Mouse (Mus musculus) lung, postnatal 0 days (tissue): Measurements from ENCODE around the gene Trim31. TPM values are rescaled to one million over a fixed set of nuclear protein-coding genes. Genes with fewer than 3 reads are reported as not detected.
A peak's percentile ranks its signal among the peaks of the same experiment; 100 is the strongest.

Experiments used
- ATAC-seq: fragments of 200-750 bp; cut with Nextera tagmentation; 2 replicates; pipeline ENCODE4 v1.8.0; 2017; ENCODE audit warnings: moderate library complexity
- DNase-seq: peaks from one replicate; pipeline ENCODE4 v3.0.0-alpha.2; 2016; ENCODE audit warnings: low spot score
- H3K27ac ChIP-seq: fragments of 300-500 bp; sonication (generic); 2 replicates; pipeline ENCODE4 v1.5.1; 2014; ENCODE audit warnings: antibody characterized with exemption, mild to moderate bottlenecking, low read length, mixed read lengths
- H3K27me3 ChIP-seq: fragments of 300-500 bp; sonication (generic); replicated peaks from 2 replicates; pipeline ENCODE4 v1.6.1; 2014; ENCODE audit warnings: low read length, mixed read lengths; ENCODE audit not compliant: insufficient read depth
- H3K36me3 ChIP-seq: fragments of 300-500 bp; sonication (generic); 2 replicates; pipeline ENCODE4 v1.6.1; 2014; ENCODE audit warnings: low read length, mixed read lengths; ENCODE audit not compliant: insufficient read depth
- H3K4me1 ChIP-seq: fragments of 300-500 bp; sonication (generic); 2 replicates; pipeline ENCODE4 v1.6.1; 2014; ENCODE audit warnings: antibody characterized with exemption, low read depth, low read length, mixed read lengths; ENCODE audit not compliant: insufficient read depth
- H3K4me2 ChIP-seq: fragments of 300-500 bp; sonication (generic); replicated peaks from 2 replicates; pipeline ENCODE4 v1.6.1; 2014; ENCODE audit warnings: low read depth, mild to moderate bottlenecking, low read length, moderate library complexity, mixed read lengths
- H3K4me3 ChIP-seq: fragments of 300-500 bp; sonication (generic); 2 replicates; pipeline ENCODE4 v1.5.1; 2014; ENCODE audit warnings: low read depth, low read length
- H3K9ac ChIP-seq: fragments of 300-500 bp; sonication (generic); replicated peaks from 2 replicates; pipeline ENCODE4 v1.6.1; 2014; ENCODE audit warnings: low read depth, mild to moderate bottlenecking
- H3K9me3 ChIP-seq: fragments of 300-500 bp; sonication (generic); 2 replicates; pipeline ENCODE4 v1.6.1; 2016; ENCODE audit warnings: low read length, mixed read lengths
- CTCF ChIP-seq: IDR thresholded peaks from 2 replicates; pipeline ENCODE4 v1.5.1; 2016; ENCODE audit warnings: antibody characterized with exemption, mild to moderate bottlenecking
- EP300 ChIP-seq: IDR thresholded peaks from 2 replicates; pipeline ENCODE4 v1.6.1; 2016; ENCODE audit warnings: antibody characterized with exemption, mild to moderate bottlenecking, control low read depth
- WGBS: fragments of 180-500 bp; shearing (Covaris S2); extraction: QIAGEN DNeasy Blood & Tissue Kit; methylation state at CpG from one replicate; pipeline ENCODE4 v1.1.7; 2014; 5-methylcytosine and 5-hydroxymethylcytosine counted together
- polyA plus RNA-seq: library from polyadenylated mRNA; unstranded; fragments of >200 nt; fragmentation: Nextera tagmentation; extraction: Ambion mirVana; gene quantifications from 2 replicates; pipeline ENCODE4 v1.2.1, GENCODE M21; 2015

Gene Trim31
- polyA plus RNA-seq, 1 experiment from 2014 or later = not detected

DNA sequence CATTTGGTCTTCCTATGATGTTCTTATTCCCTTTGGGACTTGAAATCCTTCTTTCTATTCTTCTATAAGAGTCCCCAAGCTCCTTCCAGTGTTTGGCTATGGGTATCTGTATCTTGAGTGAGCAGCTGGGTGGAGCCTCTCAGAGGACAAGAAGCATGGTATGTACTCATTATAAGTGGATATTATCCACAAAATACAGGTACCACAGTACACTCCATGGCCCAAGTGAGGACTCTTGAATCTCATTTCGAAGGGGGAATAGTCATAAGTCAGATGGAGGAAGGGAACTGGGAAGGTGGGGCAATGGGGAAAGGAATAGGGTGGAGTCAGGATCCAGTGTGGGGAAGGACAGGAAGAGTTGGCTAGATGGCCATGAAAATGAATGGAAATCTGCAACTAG, 55.1 kb downstream of the Trim31 start:
- H3K36me3 ChIP-seq = 0 out of 2 replicates have a peak, but pooled peaks cover 7% of the 10 kb centered on the region
- WGBS = 60% methylated on average over 1 of the region's 1 CpGs

DNA sequence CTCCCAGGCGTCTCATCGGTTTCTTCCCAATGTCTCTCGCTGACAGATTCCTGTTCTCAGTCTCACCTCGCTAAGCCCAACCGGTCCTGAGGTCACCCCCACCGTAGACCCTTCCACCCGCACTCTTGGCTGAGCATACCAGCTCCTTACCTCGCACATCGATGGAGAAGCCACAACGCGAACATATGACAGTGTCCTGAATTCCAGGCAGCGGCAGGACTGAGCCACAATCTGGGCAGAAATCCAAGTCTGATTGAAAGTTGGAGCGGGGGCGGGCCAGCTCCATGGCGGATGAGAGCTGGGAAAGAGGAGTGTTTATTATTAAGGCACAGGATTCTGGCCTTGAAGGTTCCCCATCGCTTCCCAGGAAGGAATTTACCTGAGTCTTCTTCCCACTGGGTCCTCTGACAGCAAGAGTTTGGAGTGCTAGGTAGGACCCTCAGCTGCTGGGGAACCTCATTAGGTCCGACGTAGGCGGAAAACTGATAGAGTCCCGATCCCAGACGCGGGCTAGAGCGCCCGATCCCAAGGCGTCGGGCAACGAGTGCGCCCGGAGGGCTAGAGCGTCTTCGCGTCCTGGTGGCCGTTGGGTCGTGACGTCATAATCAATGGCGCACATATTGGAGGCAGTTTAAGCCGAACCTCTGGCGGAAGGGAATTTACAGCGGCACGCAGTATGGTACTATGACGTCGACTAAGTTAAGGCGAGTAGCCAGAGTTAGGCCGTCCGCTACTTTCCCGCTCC, 60.3 kb downstream of the Trim31 start, which contains the start of the genes Znrd1 and Znrd1as:
Gene Znrd1, minus strand, starts transcription at position 561 of the 745 bp plus-strand sequence.
Gene Znrd1as, plus strand, starts transcription at position 594 of the 745 bp plus-strand sequence.
- peak within 1 kb of the TSS; percentile 68 for H3K4me3 ChIP-seq
- H3K27ac ChIP-seq = peak within 1 kb of the TSS; percentile 54
- peak within 1 kb of the TSS; percentile 70 for H3K9ac ChIP-seq
- DNase-seq = peak; percentile 98
- WGBS = under 1% methylated on average over 46 of the region's 46 CpGs
- H3K36me3 ChIP-seq = 0 out of 2 replicates have a peak, but pooled peaks cover 7% of the 10 kb centered on the region
- peak; percentile 98 for ATAC-seq
- TF ChIP-seq CTCF (0 out of 2 replicates have a peak, but pooled peaks have one; percentile 21), EP300 (peak; percentile 77; the same call in 1 of the 2 replicates)
- no peaks in the 10 kb centered on the region for H3K9me3 ChIP-seq
- peak within 1 kb of the TSS; percentile 65 for H3K4me2 ChIP-seq
- no peaks in the 10 kb centered on the region for H3K27me3 ChIP-seq
- peaks cover 5% of the 10 kb centered on the region; the same call in 1 of the 2 replicates for H3K4me1 ChIP-seq

More for the DNA sequence above, 55.1 kb downstream of the Trim31 start:
- no peak overlapping the region for H3K4me2 ChIP-seq
- no peaks in the 10 kb centered on the region for H3K9me3 ChIP-seq
- peaks cover 9% of the 10 kb centered on the region; the same call in 1 of the 2 replicates for H3K4me1 ChIP-seq
- TF ChIP-seq CTCF = no peak
- peak; percentile 94 for TF ChIP-seq EP300
- H3K27ac ChIP-seq = no peak overlapping the region
- ATAC-seq = peak; percentile 10; the same call in 1 of the 2 replicates
- peak; percentile 50 for DNase-seq
- no peaks in the 10 kb centered on the region for H3K27me3 ChIP-seq
- no peak overlapping the region for H3K4me3 ChIP-seq
- H3K9ac ChIP-seq = no peak overlapping the region

DNA sequence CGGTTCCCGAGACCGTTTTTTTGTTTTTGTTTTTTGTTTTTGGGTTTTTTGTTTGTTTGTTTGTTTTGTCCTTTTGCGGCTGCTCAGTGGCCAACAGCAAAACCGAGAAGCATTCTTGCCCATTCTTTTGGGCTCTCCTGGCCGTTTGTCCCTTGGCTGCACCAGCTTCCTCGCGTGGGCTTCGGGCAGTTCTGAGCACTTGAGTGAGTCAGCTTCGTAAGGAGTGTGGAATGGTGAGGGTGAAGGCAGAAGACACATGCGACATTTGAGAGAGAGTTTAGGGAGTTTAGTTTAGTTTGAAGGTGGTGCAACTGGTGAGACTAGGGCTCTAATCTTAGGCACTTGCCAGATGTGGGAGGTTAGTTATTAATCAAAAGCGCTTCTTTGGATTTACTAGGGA, 61.0 kb downstream of the Trim31 start:
- peak; percentile 55 for DNase-seq
- Histone ChIP-seq H3K4me3 (peak overlapping the region; percentile 68), H3K9me3 (no peaks in the 10 kb centered on the region), H3K36me3 (0 out of 2 replicates have a peak, but pooled peaks cover 7% of the 10 kb centered on the region), H3K27me3 (no peaks in the 10 kb centered on the region), H3K4me1 (peaks cover 5% of the 10 kb centered on the region; the same call in 1 of the 2 replicates), H3K4me2 (peak overlapping the region; percentile 65), H3K9ac (peak overlapping the region; percentile 70), H3K27ac (peak overlapping the region; percentile 54; the same call in 1 of the 2 replicates)
- TF ChIP-seq EP300 (no peak), CTCF (no peak)
- 0 out of 2 replicates have a peak, but pooled peaks have one; percentile 18 for ATAC-seq
- 6% methylated on average over 12 of the region's 12 CpGs for WGBS

Other genes with a start within 250 kb of the Trim31 start
- gene H2-M1, start 225.9 kb upstream of the Trim31 start, polyA plus RNA-seq = not detected in 2 replicates
- not detected in 2 replicates for gene H2-M10.5, start 125.2 kb upstream of the Trim31 start, polyA plus RNA-seq
- gene H2-M10.6, start 85.9 kb upstream of the Trim31 start, polyA plus RNA-seq = not detected in 2 replicates
- 29.7 and 35.3 TPM in 2 replicates for gene Trim26, start 61.0 kb upstream of the Trim31 start, polyA plus RNA-seq
- gene Trim15, start 30.9 kb upstream of the Trim31 start, polyA plus RNA-seq = 0.10 and 0.14 TPM in 2 replicates
- 3.5 and 3.6 TPM in 2 replicates for gene Trim10, start 28.5 kb upstream of the Trim31 start, polyA plus RNA-seq
- gene Trim40, start 8.0 kb upstream of the Trim31 start, polyA plus RNA-seq = not detected in 2 replicates
- gene Rnf39, start 44.8 kb downstream of the Trim31 start, polyA plus RNA-seq = 13.4 and 13.5 TPM in 2 replicates
- gene Ppp1r11, start 53.6 kb downstream of the Trim31 start, polyA plus RNA-seq = 96.9 and 108 TPM in 2 replicates
- 63.8 and 72.8 TPM in 2 replicates for gene Znrd1, start 60.4 kb downstream of the Trim31 start, polyA plus RNA-seq
- 5.1 and 6.1 TPM in 2 replicates for gene Znrd1as, start 60.5 kb downstream of the Trim31 start, polyA plus RNA-seq
- 0.14 TPM in 1 of 2 replicates, not detected in the other for gene 2410137M14Rik, start 83.1 kb downstream of the Trim31 start, polyA plus RNA-seq
- gene H2-M5, start 91.4 kb downstream of the Trim31 start, polyA plus RNA-seq = 0.13 and 0.21 TPM in 2 replicates
- 35.6 and 44.3 TPM in 2 replicates for gene Zfp57, start 103.0 kb downstream of the Trim31 start, polyA plus RNA-seq
- gene Mog, start 125.3 kb downstream of the Trim31 start, polyA plus RNA-seq = 0.07 TPM in 1 of 2 replicates, not detected in the other
- 5.8 and 6.2 TPM in 2 replicates for gene Gabbr1, start 147.8 kb downstream of the Trim31 start, polyA plus RNA-seq
- not detected in 2 replicates for gene Olfr90, start 190.4 kb downstream of the Trim31 start, polyA plus RNA-seq
- not detected in 2 replicates for gene Olfr91, start 200.2 kb downstream of the Trim31 start, polyA plus RNA-seq
- not detected in 2 replicates for gene Olfr92, start 222.0 kb downstream of the Trim31 start, polyA plus RNA-seq